Mouse (Mus musculus): ENCODE measurements around the gene Rbfox1. TPM values are rescaled to one million over a fixed set of nuclear protein-coding genes. Genes with fewer than 3 reads are reported as not detected.

Gene Rbfox1
- polyA plus RNA-seq, 1 experiment from 2014 or later, result 0.57 TPM

DNA sequence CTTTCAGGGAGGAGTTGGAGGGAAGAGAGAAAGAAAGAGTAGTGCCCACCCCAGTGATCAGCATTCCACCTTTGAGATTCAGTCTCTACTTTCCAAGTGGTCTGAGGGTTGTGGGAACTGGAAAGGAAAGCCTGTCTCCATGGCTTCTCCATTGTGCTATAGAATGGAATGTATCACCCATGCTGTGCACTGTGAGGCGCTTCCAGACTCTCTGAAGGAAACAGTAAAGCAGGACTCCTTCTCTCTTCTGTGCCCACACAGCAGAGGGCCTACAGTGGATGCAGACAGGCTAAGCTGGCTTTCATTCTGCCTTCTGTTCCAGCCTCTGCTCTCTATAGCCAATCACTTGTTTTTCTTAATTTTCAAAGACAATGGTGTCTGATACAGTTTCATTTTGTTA is 41.8 kb downstream of the Rbfox1 start:
- ATAC-seq (ENCODE audit: insufficient read depth) (no peak), DNase-seq (no peak)
- Histone ChIP-seq H3K4me3 (ENCODE audit: low read depth, low read length) (no peak overlapping the region), H3K36me3 (ENCODE audit: insufficient read depth) (no peaks in the 10 kb centered on the region), H3K4me2 (no peak overlapping the region), H3K27ac (ENCODE audit: low read depth) (no peak overlapping the region), H3K9ac (no peak overlapping the region), H3K4me1 (ENCODE audit: insufficient read depth) (no peaks in the 10 kb centered on the region), H3K27me3 (ENCODE audit: insufficient read depth, low read length) (no peaks in the 10 kb centered on the region), H3K9me3 (ENCODE audit: low read depth, low read length) (no peaks in the 10 kb centered on the region)
- TF ChIP-seq CTCF (IDR thresholded peaks at IDR 0.05; ENCODE audit: low read depth), result no peak
- 24% methylated on average over 1 of the region's 1 CpGs for WGBS

DNA sequence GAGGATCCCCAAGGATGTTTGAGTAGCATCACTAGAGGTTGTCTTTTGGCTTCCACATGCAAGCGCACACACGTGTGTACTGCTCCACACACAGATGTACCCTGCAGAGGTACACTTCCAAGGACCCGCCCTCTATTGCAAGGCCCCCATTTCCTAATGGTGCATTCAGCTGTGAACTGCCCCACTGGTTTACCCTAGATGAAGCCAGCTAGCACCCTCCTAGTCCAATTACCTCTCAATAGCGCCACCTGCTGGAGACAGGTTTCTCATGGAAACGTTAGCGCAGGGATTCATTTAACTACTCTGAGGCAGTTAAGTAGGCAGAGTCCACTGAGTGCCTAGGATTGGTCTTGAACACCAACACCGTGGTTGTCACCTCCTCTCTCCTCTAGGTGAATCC is 46.5 kb downstream of the Rbfox1 start:
- ATAC-seq (ENCODE audit: insufficient read depth), result no peak
- Histone ChIP-seq H3K27ac (ENCODE audit: low read depth) (no peak overlapping the region), H3K4me3 (ENCODE audit: low read depth, low read length) (no peak overlapping the region), H3K36me3 (ENCODE audit: insufficient read depth) (no peaks in the 10 kb centered on the region), H3K27me3 (ENCODE audit: insufficient read depth, low read length) (no peaks in the 10 kb centered on the region), H3K4me1 (ENCODE audit: insufficient read depth) (no peaks in the 10 kb centered on the region), H3K4me2 (no peak overlapping the region), H3K9me3 (ENCODE audit: low read depth, low read length) (no peaks in the 10 kb centered on the region), H3K9ac (no peak overlapping the region)
- peak; percentile 88 for DNase-seq
- WGBS, result 22% methylated on average over 7 of the region's 7 CpGs
- TF ChIP-seq CTCF (IDR thresholded peaks at IDR 0.05; ENCODE audit: low read depth), result peak; percentile 76

DNA sequence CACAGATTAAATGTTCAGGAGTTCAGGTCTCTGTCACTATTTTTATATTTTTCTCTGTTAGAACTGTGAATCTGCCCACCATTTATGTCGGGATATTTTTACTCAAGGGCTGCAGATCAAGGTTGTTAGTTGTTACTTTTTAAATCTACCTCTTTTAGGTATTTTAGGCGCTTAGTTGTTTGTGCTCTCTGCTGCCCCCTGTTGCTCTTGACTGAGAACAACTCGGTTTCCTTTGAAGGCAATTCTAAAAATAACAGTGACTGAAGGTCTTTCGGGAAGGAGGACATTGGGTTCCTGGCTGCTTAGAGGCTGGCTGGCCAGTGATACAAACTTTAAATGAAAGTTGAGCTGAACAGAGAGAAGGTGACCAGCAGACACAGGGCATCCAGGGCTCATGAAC is 54.9 kb downstream of the Rbfox1 start:
- no peak for ATAC-seq (ENCODE audit: insufficient read depth)
- H3K4me3 ChIP-seq (ENCODE audit: low read depth, low read length), result no peak overlapping the region
- peak; percentile 4 for DNase-seq
- no peaks in the 10 kb centered on the region for H3K9me3 ChIP-seq (ENCODE audit: low read depth, low read length)
- H3K27me3 ChIP-seq (ENCODE audit: insufficient read depth, low read length), result no peaks in the 10 kb centered on the region
- no peaks in the 10 kb centered on the region for H3K4me1 ChIP-seq (ENCODE audit: insufficient read depth)
- H3K36me3 ChIP-seq (ENCODE audit: insufficient read depth), result no peaks in the 10 kb centered on the region
- no peak overlapping the region for H3K9ac ChIP-seq
- H3K27ac ChIP-seq (ENCODE audit: low read depth), result no peak overlapping the region
- H3K4me2 ChIP-seq, result no peak overlapping the region
- TF ChIP-seq CTCF (IDR thresholded peaks at IDR 0.05; ENCODE audit: low read depth), result no peak
- WGBS, result 54% methylated on average over 4 of the region's 4 CpGs

DNA sequence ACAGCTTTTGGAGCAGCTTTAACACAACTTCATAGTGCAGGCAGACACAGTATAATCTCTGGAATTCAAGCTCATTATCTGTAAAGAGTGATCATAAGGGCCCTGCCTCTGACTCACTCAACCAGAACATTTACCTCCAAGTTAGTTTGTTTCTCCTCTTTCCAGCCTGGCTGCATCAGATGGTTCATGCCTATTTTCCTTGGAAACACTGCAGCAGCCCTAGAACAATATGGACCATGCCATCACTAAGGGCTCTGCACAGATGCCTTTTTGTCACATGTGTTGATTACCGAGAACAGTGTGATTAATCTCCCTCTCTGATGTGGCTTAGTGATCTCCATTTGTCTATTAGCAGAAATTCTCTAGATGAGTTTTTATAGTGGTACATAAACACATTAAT is 60.5 kb downstream of the Rbfox1 start:
- H3K4me1 ChIP-seq (ENCODE audit: insufficient read depth), result no peaks in the 10 kb centered on the region
- H3K27me3 ChIP-seq (ENCODE audit: insufficient read depth, low read length), result no peaks in the 10 kb centered on the region
- no peak overlapping the region for H3K4me3 ChIP-seq (ENCODE audit: low read depth, low read length)
- DNase-seq (no peak), ATAC-seq (ENCODE audit: insufficient read depth) (no peak)
- no peaks in the 10 kb centered on the region for H3K36me3 ChIP-seq (ENCODE audit: insufficient read depth)
- WGBS, result 73% methylated on average over 1 of the region's 1 CpGs
- H3K27ac ChIP-seq (ENCODE audit: low read depth), result no peak overlapping the region
- no peak overlapping the region for H3K4me2 ChIP-seq
- H3K9me3 ChIP-seq (ENCODE audit: low read depth, low read length), result no peaks in the 10 kb centered on the region
- H3K9ac ChIP-seq, result no peak overlapping the region
- no peak for TF ChIP-seq CTCF (IDR thresholded peaks at IDR 0.05; ENCODE audit: low read depth)

DNA sequence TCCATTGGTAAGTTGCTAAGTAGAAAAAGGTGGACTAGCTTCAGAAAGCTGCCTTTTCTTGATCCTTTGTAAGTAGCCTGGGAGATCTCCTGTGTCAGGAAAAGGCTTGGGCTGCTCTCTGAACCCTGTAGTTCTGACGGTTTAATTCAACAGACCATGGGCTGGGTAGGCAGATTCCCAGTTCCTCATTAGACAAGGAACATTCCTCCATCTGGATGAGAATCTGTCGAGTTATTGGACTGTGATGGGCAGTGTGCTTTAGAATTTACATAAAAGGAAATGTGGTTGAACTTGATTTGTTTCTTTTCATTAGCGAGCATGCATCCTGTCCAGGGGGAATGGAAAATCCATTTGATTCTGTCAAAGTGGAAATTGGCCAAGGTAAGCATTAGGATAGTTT is 68.0 kb downstream of the Rbfox1 start:
- Histone ChIP-seq H3K4me2 (no peak overlapping the region), H3K9me3 (ENCODE audit: low read depth, low read length) (no peaks in the 10 kb centered on the region), H3K4me1 (ENCODE audit: insufficient read depth) (no peaks in the 10 kb centered on the region), H3K27ac (ENCODE audit: low read depth) (no peak overlapping the region), H3K4me3 (ENCODE audit: low read depth, low read length) (no peak overlapping the region), H3K27me3 (ENCODE audit: insufficient read depth, low read length) (no peaks in the 10 kb centered on the region), H3K36me3 (ENCODE audit: insufficient read depth) (no peaks in the 10 kb centered on the region), H3K9ac (no peak overlapping the region)
- TF ChIP-seq CTCF (IDR thresholded peaks at IDR 0.05; ENCODE audit: low read depth), result no peak
- ATAC-seq (ENCODE audit: insufficient read depth) (no peak), DNase-seq (no peak)
- WGBS, result 72% methylated on average over 3 of the region's 3 CpGs

DNA sequence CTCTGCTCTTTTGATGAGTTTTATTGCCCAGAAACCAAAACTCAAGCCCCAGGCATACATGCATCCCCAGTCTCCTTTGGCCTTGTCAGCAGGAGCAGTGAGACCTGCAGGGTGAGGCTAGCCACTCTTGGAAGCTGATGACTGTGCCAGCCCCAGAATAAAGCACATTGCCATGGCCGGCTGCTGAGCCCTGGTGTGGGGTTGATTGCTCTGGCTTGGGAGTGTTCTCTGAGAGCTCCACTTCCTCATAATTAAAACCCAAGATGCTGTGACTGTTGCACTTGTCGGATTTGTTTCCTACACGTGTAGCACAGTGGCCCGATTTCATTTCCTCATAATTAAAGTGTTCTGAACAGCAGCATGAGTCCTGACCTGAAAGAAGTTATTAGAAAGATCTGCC is 72.3 kb downstream of the Rbfox1 start:
- H3K27me3 ChIP-seq (ENCODE audit: insufficient read depth, low read length), result no peaks in the 10 kb centered on the region
- no peak for DNase-seq
- no peaks in the 10 kb centered on the region for H3K4me1 ChIP-seq (ENCODE audit: insufficient read depth)
- H3K9me3 ChIP-seq (ENCODE audit: low read depth, low read length), result no peaks in the 10 kb centered on the region
- H3K36me3 ChIP-seq (ENCODE audit: insufficient read depth), result no peaks in the 10 kb centered on the region
- ATAC-seq (ENCODE audit: insufficient read depth), result no peak
- no peak overlapping the region for H3K9ac ChIP-seq
- 83% methylated on average over 4 of the region's 4 CpGs for WGBS
- no peak for TF ChIP-seq CTCF (IDR thresholded peaks at IDR 0.05; ENCODE audit: low read depth)
- H3K4me2 ChIP-seq, result no peak overlapping the region
- no peak overlapping the region for H3K27ac ChIP-seq (ENCODE audit: low read depth)
- no peak overlapping the region for H3K4me3 ChIP-seq (ENCODE audit: low read depth, low read length)

DNA sequence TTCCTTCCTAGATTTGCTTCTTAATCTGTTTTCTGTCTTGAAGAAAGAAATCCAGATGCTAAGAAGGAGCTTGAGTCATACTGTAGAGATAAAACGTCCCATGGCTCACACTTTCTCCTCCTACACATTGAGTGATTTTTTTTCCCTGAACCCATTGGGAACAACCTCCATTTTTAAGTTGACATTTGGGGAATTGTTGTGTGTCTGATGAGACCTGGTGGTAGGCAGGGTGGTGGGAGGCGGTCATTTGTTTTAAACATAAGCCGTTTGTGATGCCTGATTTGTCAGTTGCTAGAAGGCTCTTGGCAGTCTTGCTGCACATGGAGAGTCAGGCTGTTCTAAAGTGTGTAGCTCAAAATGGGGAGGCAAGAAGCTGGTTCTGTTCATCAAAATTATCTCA is 76.6 kb downstream of the Rbfox1 start:
- ATAC-seq (ENCODE audit: insufficient read depth) (no peak), DNase-seq (no peak)
- Histone ChIP-seq H3K27ac (ENCODE audit: low read depth) (no peak overlapping the region), H3K4me1 (ENCODE audit: insufficient read depth) (no peaks in the 10 kb centered on the region), H3K4me2 (no peak overlapping the region), H3K27me3 (ENCODE audit: insufficient read depth, low read length) (no peaks in the 10 kb centered on the region), H3K4me3 (ENCODE audit: low read depth, low read length) (no peak overlapping the region), H3K9ac (no peak overlapping the region), H3K36me3 (ENCODE audit: insufficient read depth) (no peaks in the 10 kb centered on the region), H3K9me3 (ENCODE audit: low read depth, low read length) (no peaks in the 10 kb centered on the region)
- WGBS, result 51% methylated on average over 3 of the region's 3 CpGs
- no peak for TF ChIP-seq CTCF (IDR thresholded peaks at IDR 0.05; ENCODE audit: low read depth)

DNA sequence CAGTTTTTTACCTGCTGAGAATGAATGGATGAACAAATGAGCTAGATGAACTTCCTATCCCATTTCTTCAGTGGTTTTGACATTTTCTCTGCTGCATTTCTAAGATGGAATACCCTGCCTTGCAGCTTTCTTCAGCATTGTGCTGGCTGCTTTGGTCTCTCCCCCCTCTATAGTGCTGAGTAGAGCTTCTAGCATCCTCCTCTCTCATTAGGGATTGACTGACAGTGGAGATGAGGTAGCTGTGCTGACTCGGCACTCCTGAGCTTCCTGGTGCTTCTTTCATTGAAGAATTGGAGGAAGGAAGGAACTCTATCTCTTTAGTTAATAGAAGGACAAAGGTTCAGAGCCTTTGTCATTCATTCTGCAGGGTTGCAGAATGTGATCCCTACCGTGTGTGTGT is 89.0 kb downstream of the Rbfox1 start:
- no peaks in the 10 kb centered on the region for H3K27me3 ChIP-seq (ENCODE audit: insufficient read depth, low read length)
- H3K9me3 ChIP-seq (ENCODE audit: low read depth, low read length), result no peaks in the 10 kb centered on the region
- ATAC-seq (ENCODE audit: insufficient read depth) (no peak), DNase-seq (no peak)
- H3K36me3 ChIP-seq (ENCODE audit: insufficient read depth), result no peaks in the 10 kb centered on the region
- no peak overlapping the region for H3K4me3 ChIP-seq (ENCODE audit: low read depth, low read length)
- H3K4me2 ChIP-seq, result no peak overlapping the region
- 74% methylated on average over 2 of the region's 2 CpGs for WGBS
- H3K27ac ChIP-seq (ENCODE audit: low read depth), result no peak overlapping the region
- H3K4me1 ChIP-seq (ENCODE audit: insufficient read depth), result no peaks in the 10 kb centered on the region
- no peak for TF ChIP-seq CTCF (IDR thresholded peaks at IDR 0.05; ENCODE audit: low read depth)
- no peak overlapping the region for H3K9ac ChIP-seq

Measured in lung, embryonic 14.5 days (tissue).